Mouse (Mus musculus) spleen, adult 2 months (tissue): ENCODE data around the gene Pdzd7. TPM values are rescaled to one million over a fixed set of nuclear protein-coding genes. Genes with fewer than 3 reads are reported as not detected.

Source experiments
- DNase-seq, 2 experiments: peaks; one replicate each; pipeline versions ENCODE4 v3.0.0 to v3.0.0-alpha.2; 2012 to 2021; ENCODE audit warnings: low spot score in 2 of 2, low read depth in 1 of 2
- H3K27ac ChIP-seq: fragments of 200-500 bp; 2 replicates; pipeline ENCODE4 v1.5.1; 2012; ENCODE audit warnings: low read length, inconsistent platforms; ENCODE audit not compliant: insufficient read depth
- H3K27me3 ChIP-seq: fragments of 200-500 bp; 2 replicates; pipeline ENCODE4 v1.6.1; 2012; ENCODE audit warnings: mild to moderate bottlenecking, moderate library complexity, low read length, inconsistent platforms; ENCODE audit not compliant: control insufficient read depth, insufficient read depth
- H3K36me3 ChIP-seq: fragments of 200-500 bp; 2 replicates; pipeline ENCODE4 v1.6.1; 2012; ENCODE audit warnings: mild to moderate bottlenecking, low read length, inconsistent platforms; ENCODE audit not compliant: control insufficient read depth, insufficient read depth
- H3K4me1 ChIP-seq: fragments of 200-500 bp; 2 replicates; pipeline ENCODE4 v1.6.1; 2011; ENCODE audit warnings: inconsistent platforms; ENCODE audit not compliant: control insufficient read depth, insufficient read depth, insufficient read length
- H3K4me3 ChIP-seq: fragments of 200-500 bp; 2 replicates; pipeline ENCODE4 v1.5.1; 2011; ENCODE audit warnings: mild to moderate bottlenecking, inconsistent platforms; ENCODE audit not compliant: insufficient read depth, insufficient read length; ENCODE audit errors: extremely low read depth
- CTCF ChIP-seq: fragments of 200-500 bp; IDR thresholded peaks from 2 replicates; pipeline ENCODE4 v1.5.1; 2011; ENCODE audit warnings: mild to moderate bottlenecking, inconsistent platforms; ENCODE audit not compliant: insufficient read depth, insufficient read length, insufficient replicate concordance; ENCODE audit errors: extremely low read depth
- POLR2A ChIP-seq: fragments of 200-500 bp; IDR thresholded peaks from 2 replicates; pipeline ENCODE4 v1.6.1; 2011; ENCODE audit warnings: low read depth, low read length, inconsistent platforms
- WGBS: fragments of 180-500 bp; shearing (Covaris S2); methylation state at CpG from one replicate; pipeline ENCODE4 v1.1.7; 2018; 5-methylcytosine and 5-hydroxymethylcytosine counted together
- polyA plus RNA-seq: library from polyadenylated mRNA; depleted of rRNA; stranded (reverse); fragments of >200 nt; gene quantifications from 2 replicates; pipeline ENCODE4 v1.2.3, GENCODE M21; 2012

The Pdzd7 gene
- polyA plus RNA-seq, 1 experiment, result 0.04 TPM

GRCm38 (mm10) chr19:45077742-45078645 lies 32.5 kb upstream of the Pdzd7 start:
- Histone ChIP-seq H3K4me3 (no peak overlapping the region), H3K36me3 (no peaks in the 10 kb centered on the region), H3K27ac (no peak overlapping the region; the same call in 1 of the 2 replicates), H3K4me1 (peaks cover 21% of the 10 kb centered on the region), H3K27me3 (peaks cover 29% of the 10 kb centered on the region)
- no peak for DNase-seq
- no peak for TF ChIP-seq CTCF
- no peak for TF ChIP-seq POLR2A
- WGBS, result 20% methylated on average over 20 of the region's 20 CpGs

GRCm38 (mm10) chr19:45076586-45077510 lies 31.3 kb upstream of the Pdzd7 start:
- H3K27me3 ChIP-seq, result peaks cover 29% of the 10 kb centered on the region
- DNase-seq, result peak in 1 of 2 experiments; percentile 49
- WGBS, result 2% methylated on average over 62 of the region's 62 CpGs
- TF ChIP-seq CTCF (peak; percentile 31; the same call in 1 of the 2 replicates), POLR2A (no peak)
- peaks cover 21% of the 10 kb centered on the region for H3K4me1 ChIP-seq
- no peaks in the 10 kb centered on the region for H3K36me3 ChIP-seq
- peak overlapping the region; percentile 50; the same call in 1 of the 2 replicates for H3K27ac ChIP-seq
- peak overlapping the region; percentile 52; the same call in 1 of the 2 replicates for H3K4me3 ChIP-seq

DNA sequence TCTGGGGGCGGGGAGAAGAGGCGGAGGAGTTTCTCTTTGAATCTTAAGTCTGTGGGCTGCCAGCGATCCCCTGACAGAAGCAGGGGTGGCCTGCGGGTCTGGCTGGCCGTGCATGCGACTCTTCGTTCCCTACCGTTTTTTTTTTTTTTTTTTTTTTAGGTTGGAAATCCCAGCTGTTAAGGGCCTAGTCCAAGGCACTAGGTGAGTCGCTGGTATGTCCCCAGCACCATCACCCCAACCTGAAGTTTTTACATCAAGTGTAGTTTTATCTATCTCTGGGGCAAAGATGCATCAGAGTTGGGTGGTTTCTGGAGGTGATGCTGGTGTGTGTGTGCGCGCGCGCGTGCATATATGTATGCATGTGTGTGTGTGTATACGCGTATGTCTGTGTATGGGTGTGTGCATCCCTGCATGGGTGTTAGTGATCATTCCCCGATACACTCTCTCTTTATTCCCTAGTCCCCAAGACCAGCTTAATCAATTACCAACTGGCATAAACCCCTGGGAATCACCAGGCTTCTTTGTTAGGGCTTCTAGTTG lies 30.6 kb upstream of the Pdzd7 start:
- Histone ChIP-seq H3K4me3 (peak overlapping the region; percentile 89; the same call in 1 of the 2 replicates), H3K4me1 (peaks cover 21% of the 10 kb centered on the region), H3K27me3 (peaks cover 28% of the 10 kb centered on the region), H3K36me3 (no peaks in the 10 kb centered on the region), H3K27ac (no peak overlapping the region)
- DNase-seq, result no peak
- 22% methylated on average over 17 of the region's 17 CpGs for WGBS
- TF ChIP-seq CTCF, result no peak

GRCm38 (mm10) chr19:45075323-45076035 lies 30.0 kb upstream of the Pdzd7 start:
- WGBS, result under 1% methylated on average over 32 of the region's 32 CpGs
- TF ChIP-seq CTCF (no peak), POLR2A (no peak)
- peaks cover 17% of the 10 kb centered on the region for H3K4me1 ChIP-seq
- H3K27me3 ChIP-seq, result peaks cover 25% of the 10 kb centered on the region
- H3K36me3 ChIP-seq, result no peaks in the 10 kb centered on the region
- DNase-seq, result no peak
- H3K4me3 ChIP-seq, result peak overlapping the region; percentile 89
- peak overlapping the region; percentile 69 for H3K27ac ChIP-seq

- H3K27me3 ChIP-seq, result peaks cover 18% of the 10 kb centered on the region
- H3K4me1 ChIP-seq, result peaks cover 11% of the 10 kb centered on the region
- TF ChIP-seq POLR2A, result peak; percentile 92
- TF ChIP-seq CTCF, result no peak
- DNase-seq, result peak; percentile 73 to 86
- H3K27ac ChIP-seq, result peak within 1 kb of the TSS; percentile 98
- WGBS, result under 1% methylated on average over 45 of the region's 45 CpGs
- H3K4me3 ChIP-seq, result peak within 1 kb of the TSS; percentile 89
- H3K36me3 ChIP-seq, result no peaks in the 10 kb centered on the region
Measured at GRCm38 (mm10) chr19:45074580-45075322, 29.2 kb upstream of the Pdzd7 start, which contains the start of gene Kazald1. Gene Kazald1 (plus strand): TSS chr19:45075241.
